Mouse (Mus musculus) neural tube, embryonic 11.5 days (tissue): ENCODE results near the gene Atf5. TPM values are rescaled to one million over a fixed set of nuclear protein-coding genes. Genes with fewer than 3 reads are reported as not detected.

Experiments
- ATAC-seq: fragments of 200-750 bp; cut with Nextera tagmentation; 2 replicates; pipeline ENCODE4 v1.8.0; 2017; ENCODE audit warnings: moderate number of reproducible peaks, mild to moderate bottlenecking, moderate TSS enrichment, moderate library complexity; ENCODE audit not compliant: insufficient read depth, low FRiP score, low TSS enrichment
- DNase-seq: peaks from one replicate; pipeline ENCODE4 v3.0.0-alpha.2; 2015; ENCODE audit warnings: low spot score
- H3K27ac ChIP-seq: fragments of 300-500 bp; sonication (generic); 2 replicates; pipeline ENCODE4 v1.5.1; 2014; ENCODE audit warnings: low read depth, mild to moderate bottlenecking, low read length
- H3K27me3 ChIP-seq: fragments of 300-500 bp; sonication (generic); 2 replicates; pipeline ENCODE4 v1.6.1; 2014; ENCODE audit warnings: mild to moderate bottlenecking, low read length, mixed read lengths; ENCODE audit not compliant: control insufficient read depth, insufficient read depth
- H3K36me3 ChIP-seq: fragments of 300-500 bp; sonication (generic); 2 replicates; pipeline ENCODE4 v1.6.1; 2014; ENCODE audit warnings: mild to moderate bottlenecking, low read length, moderate library complexity, mixed read lengths; ENCODE audit not compliant: control insufficient read depth, insufficient read depth
- H3K4me1 ChIP-seq: fragments of 300-500 bp; sonication (generic); 2 replicates; pipeline ENCODE4 v1.6.1; 2014; ENCODE audit warnings: low read length, mixed read lengths; ENCODE audit not compliant: control insufficient read depth, insufficient read depth
- H3K4me2 ChIP-seq: fragments of 300-500 bp; sonication (generic); 2 replicates; pipeline ENCODE4 v1.6.1; 2014; ENCODE audit warnings: low read depth, mild to moderate bottlenecking, moderate library complexity
- H3K4me3 ChIP-seq: fragments of 300-500 bp; sonication (generic); 2 replicates; pipeline ENCODE4 v1.5.1; 2014; ENCODE audit warnings: low read depth, low read length
- H3K9ac ChIP-seq: fragments of 300-500 bp; sonication (generic); 2 replicates; pipeline ENCODE4 v1.6.1; 2014; ENCODE audit warnings: mild to moderate bottlenecking, low read length
- H3K9me3 ChIP-seq: fragments of 300-500 bp; sonication (generic); 2 replicates; pipeline ENCODE4 v1.6.1; 2016; ENCODE audit warnings: low read length; ENCODE audit not compliant: control insufficient read depth
- WGBS: fragments of 180-500 bp; shearing (Covaris S2); extraction: QIAGEN DNeasy Blood & Tissue Kit; methylation state at CpG from one replicate; pipeline ENCODE4 v1.1.7; 2014; 5-methylcytosine and 5-hydroxymethylcytosine counted together
- polyA plus RNA-seq: library from polyadenylated mRNA; unstranded; fragments of >200 nt; fragmentation: Nextera tagmentation; extraction: Ambion mirVana; gene quantifications from 2 replicates; pipeline ENCODE4 v1.2.1, GENCODE M21; 2014

The Atf5 gene
- polyA plus RNA-seq, 1 experiment from 2014 or later, result 3.1 TPM

DNA sequence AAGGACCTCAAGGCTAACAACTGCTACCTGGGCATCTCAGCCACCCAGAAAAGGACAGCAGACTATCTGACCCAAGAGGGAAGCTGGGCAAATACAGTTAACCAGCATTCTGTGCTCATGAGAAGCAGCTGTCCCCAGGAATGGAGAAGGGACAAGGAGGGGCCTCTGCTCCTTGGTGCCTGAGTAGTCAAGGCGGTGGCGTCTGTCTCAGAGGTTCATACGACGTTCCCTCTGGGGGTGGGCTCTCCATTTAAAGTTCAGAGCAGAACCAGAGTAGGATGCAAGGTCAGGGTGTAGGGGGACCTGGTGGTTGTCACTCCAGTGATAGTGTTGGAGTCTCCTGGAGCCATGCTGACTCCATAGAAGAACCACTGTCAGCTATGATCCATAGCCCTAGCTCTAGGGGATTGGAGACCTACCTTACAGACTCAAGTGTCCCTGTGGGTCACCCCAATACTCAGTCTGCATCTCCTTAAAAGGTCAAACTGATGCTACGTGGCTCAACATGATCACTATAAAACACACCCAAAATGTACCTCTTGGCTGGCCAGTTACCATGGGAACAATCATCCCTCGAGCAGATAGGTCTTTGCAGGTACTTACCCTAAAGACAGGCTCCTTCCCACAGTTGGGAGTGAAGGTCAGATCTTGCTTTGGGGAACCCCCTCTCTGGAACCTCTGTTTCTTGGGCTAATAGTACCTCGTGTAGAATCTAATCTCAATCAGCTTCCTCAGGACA lies 5.5 kb downstream of the Atf5 start:
- Histone ChIP-seq H3K4me3 (no peak overlapping the region), H3K27me3 (no peaks in the 10 kb centered on the region)
- 89% methylated on average over 7 of the region's 7 CpGs for WGBS

DNA sequence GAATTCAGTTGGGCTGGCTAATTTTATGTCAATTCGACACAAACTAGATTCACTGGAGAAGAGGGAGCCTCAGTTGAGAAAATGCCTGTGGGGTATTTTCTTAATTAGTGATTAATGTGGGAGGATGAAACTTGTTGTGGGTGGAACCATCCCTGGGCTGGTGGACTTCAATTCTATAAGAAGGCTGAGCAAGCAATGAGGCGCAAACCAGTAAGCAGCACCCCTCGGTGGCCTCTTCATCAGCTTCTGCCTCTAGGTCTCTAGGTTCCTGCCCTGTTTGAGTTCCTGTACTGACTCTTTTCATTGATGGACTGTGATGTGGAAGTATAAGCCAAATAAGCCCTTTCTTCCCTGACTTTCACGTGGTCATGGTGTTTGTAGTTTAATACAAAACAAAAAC lies 6.1 kb downstream of the Atf5 start:
- Histone ChIP-seq H3K36me3 (0 out of 2 replicates have a peak, but pooled peaks cover 3% of the 10 kb centered on the region), H3K4me1 (peaks cover 5% of the 10 kb centered on the region), H3K27ac (no peak overlapping the region), H3K4me2 (no peak overlapping the region), H3K27me3 (no peaks in the 10 kb centered on the region), H3K4me3 (no peak overlapping the region), H3K9ac (no peak overlapping the region), H3K9me3 (no peaks in the 10 kb centered on the region)
- ATAC-seq, result no peak
- WGBS, result 79% methylated on average over 4 of the region's 4 CpGs
- no peak for DNase-seq

More for the DNA sequence above, 5.5 kb downstream of the Atf5 start:
- Histone ChIP-seq H3K9ac (no peak overlapping the region), H3K9me3 (no peaks in the 10 kb centered on the region), H3K27ac (no peak overlapping the region), H3K36me3 (0 out of 2 replicates have a peak, but pooled peaks cover 3% of the 10 kb centered on the region), H3K4me2 (no peak overlapping the region), H3K4me1 (peaks cover 5% of the 10 kb centered on the region)
- no peak for DNase-seq
- no peak for ATAC-seq

DNA sequence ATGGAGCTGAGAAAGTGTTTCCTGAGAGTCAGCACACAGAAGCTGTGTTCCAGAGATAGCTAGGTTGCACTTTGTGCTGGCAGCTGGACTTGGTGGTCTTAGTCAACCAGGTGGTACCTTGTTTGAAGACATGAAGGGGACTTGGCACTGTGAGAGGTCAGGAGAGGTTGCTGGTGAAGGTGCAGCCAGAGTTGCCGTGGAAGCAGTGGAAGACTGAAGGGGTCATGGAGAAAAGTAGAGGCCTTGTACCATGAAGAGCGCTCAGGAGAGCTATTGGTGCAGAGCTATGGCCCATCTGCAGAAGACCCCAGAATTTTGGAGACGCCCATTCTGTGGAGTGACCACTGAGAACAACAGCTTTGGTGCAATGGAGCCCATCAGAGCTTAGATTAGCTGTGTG lies 7.0 kb downstream of the Atf5 start:
- DNase-seq, result no peak
- no peak for ATAC-seq
- Histone ChIP-seq H3K4me3 (no peak overlapping the region), H3K9me3 (no peaks in the 10 kb centered on the region), H3K36me3 (0 out of 2 replicates have a peak, but pooled peaks cover 3% of the 10 kb centered on the region), H3K27ac (no peak overlapping the region), H3K4me2 (no peak overlapping the region), H3K4me1 (no peaks in the 10 kb centered on the region), H3K27me3 (no peaks in the 10 kb centered on the region), H3K9ac (no peak overlapping the region)
- WGBS, result 95% methylated on average over 3 of the region's 3 CpGs

DNA sequence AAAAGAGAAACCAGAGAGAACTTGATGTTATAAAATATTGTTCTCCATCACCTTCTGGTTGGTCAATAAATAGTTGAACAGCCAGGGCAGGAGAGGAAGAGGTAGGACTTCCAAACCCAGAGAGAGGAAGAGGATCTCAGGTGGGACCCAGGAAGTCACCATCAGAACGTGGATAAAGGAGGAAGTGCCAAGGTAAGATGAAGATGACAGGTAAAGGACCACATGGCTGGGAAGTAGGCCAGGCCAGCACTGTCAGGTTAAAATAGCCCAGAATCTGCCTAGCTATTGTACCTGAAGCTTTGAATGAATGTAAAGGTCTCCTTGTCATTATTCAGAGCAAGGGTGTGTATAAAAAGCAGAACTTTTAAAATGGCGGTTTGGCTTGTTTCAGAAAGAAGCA lies 7.5 kb downstream of the Atf5 start:
- Histone ChIP-seq H3K4me3 (no peak overlapping the region), H3K4me2 (no peak overlapping the region), H3K9me3 (no peaks in the 10 kb centered on the region), H3K36me3 (0 out of 2 replicates have a peak, but pooled peaks cover 3% of the 10 kb centered on the region), H3K27ac (no peak overlapping the region), H3K27me3 (no peaks in the 10 kb centered on the region), H3K4me1 (no peaks in the 10 kb centered on the region), H3K9ac (no peak overlapping the region)
- no peak for DNase-seq
- ATAC-seq, result no peak
- WGBS, result 85% methylated on average over 2 of the region's 2 CpGs

DNA sequence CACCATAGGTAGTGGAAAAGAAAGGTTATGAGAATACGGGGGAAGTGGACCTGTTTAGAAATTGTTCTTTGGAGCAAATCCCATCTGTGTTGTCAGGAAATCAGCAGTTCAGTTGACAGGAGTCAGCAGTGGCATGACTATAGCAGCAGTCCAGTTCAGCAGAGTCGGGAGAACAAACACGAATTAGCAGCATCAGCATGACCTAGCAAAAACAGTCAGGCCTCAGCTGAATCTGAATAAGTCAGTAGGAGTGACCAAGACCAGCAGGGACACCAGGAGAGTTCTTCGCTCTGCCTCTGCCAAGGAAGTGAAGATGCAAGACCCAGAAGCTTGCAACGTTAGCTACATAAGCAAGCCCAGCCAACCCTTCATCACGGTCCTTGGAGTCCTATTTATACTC lies 23.7 kb downstream of the Atf5 start:
- H3K27ac ChIP-seq, result no peak overlapping the region
- H3K9me3 ChIP-seq, result peaks cover 3% of the 10 kb centered on the region; the same call in 1 of the 2 replicates
- no peak overlapping the region for H3K4me2 ChIP-seq
- no peaks in the 10 kb centered on the region for H3K4me1 ChIP-seq
- ATAC-seq (no peak), DNase-seq (no peak)
- no peak overlapping the region for H3K4me3 ChIP-seq
- H3K9ac ChIP-seq, result no peak overlapping the region
- no peaks in the 10 kb centered on the region for H3K36me3 ChIP-seq
- no peaks in the 10 kb centered on the region for H3K27me3 ChIP-seq
- 84% methylated on average over 6 of the region's 6 CpGs for WGBS

DNA sequence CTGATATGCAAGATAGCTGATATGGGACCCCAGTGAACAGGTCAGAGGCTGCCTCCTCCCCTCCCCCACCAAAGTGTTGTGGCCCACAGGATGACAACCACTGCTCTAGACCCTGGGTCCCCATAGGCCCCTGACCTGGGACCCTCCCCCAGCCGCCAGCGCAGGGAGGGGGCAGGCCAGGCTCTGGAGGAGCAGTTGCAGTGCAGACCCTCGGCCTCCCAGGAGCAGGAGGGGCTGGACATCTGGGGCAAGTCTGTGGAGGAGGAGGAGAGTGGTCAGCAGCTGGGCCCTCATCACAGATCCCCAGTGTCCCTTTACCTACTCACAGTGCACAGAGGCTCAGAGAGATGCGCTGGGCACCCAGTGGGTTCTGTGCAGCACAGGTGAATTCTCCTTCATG lies 26.4 kb downstream of the Atf5 start:
- Histone ChIP-seq H3K4me2 (no peak overlapping the region), H3K9me3 (peaks cover 3% of the 10 kb centered on the region; the same call in 1 of the 2 replicates), H3K27me3 (no peaks in the 10 kb centered on the region), H3K4me1 (no peaks in the 10 kb centered on the region), H3K9ac (no peak overlapping the region), H3K36me3 (no peaks in the 10 kb centered on the region), H3K27ac (no peak overlapping the region), H3K4me3 (no peak overlapping the region)
- WGBS, result 69% methylated on average over 4 of the region's 4 CpGs
- DNase-seq, result no peak
- no peak for ATAC-seq

DNA sequence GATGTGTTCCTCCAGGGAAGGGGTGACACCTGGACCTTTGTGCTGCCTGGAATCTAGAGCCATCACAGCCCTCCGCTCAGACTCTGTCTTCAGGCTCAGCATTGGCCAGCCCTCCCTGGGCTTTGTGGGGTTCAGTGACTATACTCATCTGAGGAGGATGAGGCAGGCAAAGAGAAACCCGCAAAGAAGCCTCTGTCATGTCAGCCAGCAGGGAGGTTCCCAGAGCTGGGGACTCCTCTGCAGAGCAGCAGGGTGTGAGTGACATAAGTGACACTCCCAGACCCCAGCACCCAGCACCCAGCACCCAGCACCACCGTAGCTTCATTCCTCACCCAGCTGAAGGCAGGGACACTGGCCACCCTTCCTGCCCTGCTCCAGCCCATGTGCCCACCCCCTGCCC lies 26.9 kb downstream of the Atf5 start:
- 63% methylated on average over 3 of the region's 3 CpGs for WGBS
- Histone ChIP-seq H3K27me3 (no peaks in the 10 kb centered on the region), H3K9me3 (no peaks in the 10 kb centered on the region), H3K4me2 (no peak overlapping the region), H3K4me3 (no peak overlapping the region), H3K9ac (no peak overlapping the region), H3K4me1 (no peaks in the 10 kb centered on the region), H3K27ac (no peak overlapping the region), H3K36me3 (no peaks in the 10 kb centered on the region)
- ATAC-seq (no peak), DNase-seq (no peak)

DNA sequence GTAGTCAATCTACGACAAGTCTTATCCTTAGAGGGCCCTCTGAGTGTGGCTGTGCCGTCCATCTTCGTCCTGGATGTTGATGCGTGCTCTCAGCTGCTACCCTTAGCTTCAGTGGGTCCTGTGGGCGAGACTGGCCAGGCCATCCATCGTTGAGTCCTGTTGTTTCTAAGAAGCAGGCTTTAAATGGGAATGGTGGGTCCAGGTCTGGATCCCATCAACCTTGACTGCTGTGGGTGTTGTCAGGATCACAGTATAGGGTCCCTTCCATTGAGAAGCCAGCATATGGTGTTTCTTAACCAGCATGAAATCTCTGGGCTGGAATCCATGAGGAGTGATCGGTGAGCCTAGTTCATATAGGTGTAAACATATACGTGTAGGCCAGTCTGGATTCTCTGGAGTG lies 36.4 kb downstream of the Atf5 start:
- Histone ChIP-seq H3K4me1 (no peaks in the 10 kb centered on the region), H3K4me2 (no peak overlapping the region), H3K9ac (no peak overlapping the region), H3K36me3 (no peaks in the 10 kb centered on the region; the same call in 1 of the 2 replicates), H3K27ac (no peak overlapping the region), H3K9me3 (no peaks in the 10 kb centered on the region), H3K27me3 (no peaks in the 10 kb centered on the region), H3K4me3 (no peak overlapping the region)
- 86% methylated on average over 8 of the region's 8 CpGs for WGBS
- no peak for ATAC-seq
- DNase-seq, result no peak

DNA sequence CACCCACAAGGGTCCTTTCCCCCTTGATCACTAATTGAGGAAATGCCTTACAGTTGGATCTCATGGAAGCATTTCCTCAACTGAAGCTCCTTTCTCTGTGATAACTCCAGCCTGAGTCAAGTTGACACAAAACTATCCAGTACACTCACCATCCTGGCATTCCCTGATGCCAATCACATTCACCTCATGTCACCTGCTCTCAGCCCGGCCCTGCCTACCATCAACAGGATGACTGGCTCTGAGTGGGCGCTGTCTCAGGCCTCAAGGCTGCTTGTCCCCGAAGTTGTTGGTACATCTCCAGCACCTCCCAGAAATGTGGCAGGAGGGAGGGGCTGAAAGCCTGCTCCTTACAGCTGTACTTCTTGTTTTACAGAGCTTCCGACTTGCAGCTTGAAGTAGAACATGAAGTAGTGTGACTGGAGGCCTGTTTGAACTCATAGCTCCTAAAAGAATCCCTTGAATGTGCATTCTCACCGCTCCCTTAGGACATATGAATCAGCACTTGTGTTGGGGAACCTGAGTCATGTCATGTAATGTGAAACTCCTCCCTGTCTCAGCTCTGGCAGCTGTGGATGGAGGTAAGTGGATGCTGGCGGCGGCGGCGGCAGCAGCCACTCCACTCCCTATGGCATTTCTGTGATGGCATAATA lies 39.5 kb downstream of the Atf5 start:
- Histone ChIP-seq H3K9ac (no peak overlapping the region), H3K4me2 (no peak overlapping the region), H3K4me1 (no peaks in the 10 kb centered on the region), H3K36me3 (no peaks in the 10 kb centered on the region; the same call in 1 of the 2 replicates), H3K9me3 (no peaks in the 10 kb centered on the region), H3K27me3 (no peaks in the 10 kb centered on the region), H3K4me3 (no peak overlapping the region), H3K27ac (no peak overlapping the region)
- DNase-seq (no peak), ATAC-seq (no peak)
- WGBS, result 89% methylated on average over 9 of the region's 9 CpGs
